Mouse (Mus musculus) ES-Bruce4 (cell line): ENCODE measurements around the gene Kxd1.

ENCODE experiments used
- CTCF ChIP-seq: IDR thresholded peaks from one replicate; pipeline ENCODE4 v1.8.1; 2011; ENCODE audit warnings: low read depth, low read length
- POLR2A ChIP-seq: IDR thresholded peaks from one replicate; pipeline ENCODE4 v1.8.1; 2011; ENCODE audit warnings: low read length; ENCODE audit not compliant: insufficient read depth

DNA sequence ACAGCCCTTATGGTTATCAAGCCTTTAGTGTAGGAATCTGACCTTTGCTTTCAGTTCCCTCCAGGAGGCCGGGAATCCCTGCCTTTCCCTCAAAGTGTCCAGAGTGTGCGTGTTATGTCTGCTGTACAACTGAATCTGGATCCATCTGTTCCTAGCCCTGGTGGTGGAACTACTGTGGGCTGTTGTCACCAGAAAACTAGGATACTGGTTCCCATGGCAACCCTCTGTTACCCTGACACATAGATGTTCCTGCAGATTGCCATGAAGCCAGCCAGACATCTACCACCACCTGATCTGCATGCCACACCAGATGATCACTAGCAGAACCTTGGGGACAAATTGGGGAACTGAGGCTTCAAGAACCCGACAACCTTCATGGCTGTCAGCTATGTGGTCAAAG lies 45.8 kb downstream of the Kxd1 start:
- TF ChIP-seq CTCF, result no peak
- TF ChIP-seq POLR2A, result no peak
